Mouse (Mus musculus) T-helper 2 cell (primary cell): Measurements from ENCODE around the gene Mapkapk3.
"Not testable (repeated sequence)": the region's sequence is repeated elsewhere in the genome, so short reads cannot be mapped to it uniquely, and the experiment has no call there.

Source experiments
- in situ Hi-C: fragments of 300-600 bp; cut with MboI, MseI; formaldehyde crosslinking; loops from one replicate; pipeline ENCODE4 v1.15.1; 2025; ENCODE audit warnings: high pct_unique_total_duplicates

The Mapkapk3 gene

GRCm38 (mm10) chr9:107307886-107308285 is 18.2 kb upstream of the Mapkapk3 start:
- in situ Hi-C loops, result no loop called here

- in situ Hi-C loops, result no loop called here
Measured at GRCm38 (mm10) chr9:107307099-107307872, 17.6 kb upstream of the Mapkapk3 start.

- in situ Hi-C loops, result not testable (repeated sequence)
Measured at GRCm38 (mm10) chr9:107306673-107307072, 17.0 kb upstream of the Mapkapk3 start.

GRCm38 (mm10) chr9:107305601-107306542 is 16.2 kb upstream of the Mapkapk3 start:
- in situ Hi-C loops, result no loop called here

- in situ Hi-C loops, result no loop called here
Measured at GRCm38 (mm10) chr9:107305012-107305411, 15.3 kb upstream of the Mapkapk3 start.

GRCm38 (mm10) chr9:107304383-107304782 is 14.7 kb upstream of the Mapkapk3 start:
- in situ Hi-C loops, result no loop called here

- in situ Hi-C loops, result no loop called here
Measured at GRCm38 (mm10) chr9:107303900-107304299, 14.2 kb upstream of the Mapkapk3 start.

- in situ Hi-C loops, result no loop called here
Measured at GRCm38 (mm10) chr9:107303121-107303820, 13.6 kb upstream of the Mapkapk3 start.

- in situ Hi-C loops, result no loop called here
Measured at GRCm38 (mm10) chr9:107302592-107302991, 12.9 kb upstream of the Mapkapk3 start.

- in situ Hi-C loops, result no loop called here
Measured at GRCm38 (mm10) chr9:107301554-107302331, 12.1 kb upstream of the Mapkapk3 start.

- in situ Hi-C loops, result no loop called here
Measured at GRCm38 (mm10) chr9:107300224-107300973, 10.7 kb upstream of the Mapkapk3 start.

GRCm38 (mm10) chr9:107299783-107300182 is 10.1 kb upstream of the Mapkapk3 start:
- in situ Hi-C loops, result no loop called here

- in situ Hi-C loops, result no loop called here
Measured at GRCm38 (mm10) chr9:107298876-107299275, 9.2 kb upstream of the Mapkapk3 start.

GRCm38 (mm10) chr9:107298059-107298780 is 8.5 kb upstream of the Mapkapk3 start:
- in situ Hi-C loops, result no loop called here

- in situ Hi-C loops, result no loop called here
Measured at GRCm38 (mm10) chr9:107297658-107298057, 8.0 kb upstream of the Mapkapk3 start.

GRCm38 (mm10) chr9:107297059-107297458 is 7.4 kb upstream of the Mapkapk3 start:
- in situ Hi-C loops, result no loop called here

GRCm38 (mm10) chr9:107296501-107296965 is 6.9 kb upstream of the Mapkapk3 start:
- in situ Hi-C loops, result no loop called here

- in situ Hi-C loops, result no loop called here
Measured at GRCm38 (mm10) chr9:107296041-107296440, 6.4 kb upstream of the Mapkapk3 start.

- in situ Hi-C loops, result no loop called here
Measured at GRCm38 (mm10) chr9:107296016-107296040, 6.2 kb upstream of the Mapkapk3 start, which contains the start of gene Cish. Gene Cish, plus strand, starts transcription at chr9:107296026.

- in situ Hi-C loops, result no loop called here
Measured at GRCm38 (mm10) chr9:107295616-107296015, 5.9 kb upstream of the Mapkapk3 start.
